Mouse (Mus musculus) embryonic facial prominence, embryonic 13.5 days (tissue): ENCODE data around the gene Dbr1. TPM values are rescaled to one million over a fixed set of nuclear protein-coding genes. Genes with fewer than 3 reads are reported as not detected.

Source experiments
- ATAC-seq: fragments of 200-750 bp; cut with Nextera tagmentation; 2 replicates; pipeline ENCODE4 v1.8.0; 2017; ENCODE audit warnings: low read depth; ENCODE audit not compliant: insufficient number of reproducible peaks, insufficient read depth, low FRiP score, low TSS enrichment
- H3K27ac ChIP-seq: fragments of 300-500 bp; sonication (generic); 2 replicates; pipeline ENCODE4 v1.5.1; 2015; ENCODE audit warnings: moderate library complexity, mild to moderate bottlenecking, inconsistent platforms
- H3K27me3 ChIP-seq: fragments of 300-500 bp; sonication (generic); 2 replicates; pipeline ENCODE4 v1.6.1; 2015; ENCODE audit warnings: mild to moderate bottlenecking, inconsistent platforms
- H3K36me3 ChIP-seq: fragments of 300-500 bp; sonication (generic); 2 replicates; pipeline ENCODE4 v1.6.1; 2015; ENCODE audit warnings: mild to moderate bottlenecking, inconsistent platforms
- H3K4me1 ChIP-seq: fragments of 300-500 bp; sonication (generic); 2 replicates; pipeline ENCODE4 v1.6.1; 2015; ENCODE audit warnings: inconsistent platforms
- H3K4me2 ChIP-seq: fragments of 300-500 bp; sonication (generic); 2 replicates; pipeline ENCODE4 v1.6.1; 2015; ENCODE audit warnings: moderate library complexity, mild to moderate bottlenecking, inconsistent platforms
- H3K4me3 ChIP-seq: fragments of 300-500 bp; sonication (generic); 2 replicates; pipeline ENCODE4 v1.5.1; 2015; ENCODE audit warnings: mild to moderate bottlenecking, inconsistent platforms
- H3K9ac ChIP-seq: fragments of 300-500 bp; sonication (generic); 2 replicates; pipeline ENCODE4 v1.6.1; 2015; ENCODE audit warnings: mild to moderate bottlenecking, inconsistent platforms
- H3K9me3 ChIP-seq: fragments of 300-500 bp; sonication (generic); 2 replicates; pipeline ENCODE4 v1.6.1; 2016; ENCODE audit warnings: inconsistent platforms
- WGBS: fragments of 180-500 bp; shearing (Covaris S2); methylation state at CpG from one replicate; pipeline ENCODE4 v1.1.7; 2015; ENCODE audit warnings: mixed read lengths; 5-methylcytosine and 5-hydroxymethylcytosine counted together
- polyA plus RNA-seq: library from polyadenylated mRNA; unstranded; fragments of >200 nt; fragmentation: Nextera tagmentation; extraction: Ambion mirVana; gene quantifications from 2 replicates; pipeline ENCODE4 v1.2.1, GENCODE M21; 2015

Gene Dbr1
- polyA plus RNA-seq = 31.6 and 31.7 TPM in 2 replicates

DNA sequence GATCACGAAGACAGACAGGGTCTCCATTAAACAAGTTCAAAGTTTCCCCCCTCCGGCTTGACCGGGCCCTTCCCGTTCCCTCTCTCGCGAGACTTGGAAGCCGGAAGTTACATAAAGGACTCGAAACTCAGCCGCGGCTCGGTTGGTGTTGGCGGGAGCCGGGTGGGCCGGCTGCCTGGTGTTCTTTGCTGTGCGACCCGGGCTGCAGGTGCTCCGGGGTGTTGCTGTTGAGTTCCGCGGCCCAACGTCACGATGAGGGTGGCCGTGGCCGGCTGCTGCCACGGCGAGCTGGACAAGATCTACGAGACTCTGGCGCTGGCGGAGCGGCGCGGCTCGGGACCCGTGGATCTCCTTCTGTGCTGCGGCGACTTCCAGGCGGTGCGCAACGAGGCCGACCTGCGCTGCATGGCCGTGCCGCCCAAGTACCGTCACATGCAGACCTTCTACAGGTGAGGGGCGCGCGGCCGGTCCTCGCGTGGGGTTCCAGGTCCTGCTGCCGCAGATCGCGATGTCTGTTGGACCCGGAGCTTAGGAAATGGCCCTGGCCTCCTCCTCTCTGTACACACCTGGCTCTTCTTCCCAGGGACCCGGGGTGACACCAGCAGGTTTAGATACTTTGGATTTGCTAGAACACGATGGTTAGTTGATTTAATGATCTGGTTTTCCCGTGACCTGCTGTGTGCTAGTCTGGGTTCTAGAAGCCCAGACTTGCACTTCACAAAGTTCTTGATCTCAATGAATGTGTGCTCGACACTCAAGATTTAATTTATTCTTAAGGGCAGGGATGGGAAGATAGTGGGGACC lies at the start of gene Dbr1:
Gene Dbr1, plus strand, starts transcription at position 123 of the 804 bp plus-strand sequence.
- H3K9ac ChIP-seq = peak within 1 kb of the TSS; percentile 96
- H3K9me3 ChIP-seq = no peaks in the 10 kb centered on the region
- H3K27me3 ChIP-seq = no peaks in the 10 kb centered on the region
- WGBS = under 1% methylated on average over 57 of the region's 57 CpGs
- peak within 1 kb of the TSS; percentile 86 for H3K4me3 ChIP-seq
- H3K4me1 ChIP-seq = peaks cover 11% of the 10 kb centered on the region
- peak within 1 kb of the TSS; percentile 62 for H3K4me2 ChIP-seq
- H3K27ac ChIP-seq = peak within 1 kb of the TSS; percentile 81
- peak; percentile 86 for ATAC-seq
- peaks cover 22% of the 10 kb centered on the region for H3K36me3 ChIP-seq

DNA sequence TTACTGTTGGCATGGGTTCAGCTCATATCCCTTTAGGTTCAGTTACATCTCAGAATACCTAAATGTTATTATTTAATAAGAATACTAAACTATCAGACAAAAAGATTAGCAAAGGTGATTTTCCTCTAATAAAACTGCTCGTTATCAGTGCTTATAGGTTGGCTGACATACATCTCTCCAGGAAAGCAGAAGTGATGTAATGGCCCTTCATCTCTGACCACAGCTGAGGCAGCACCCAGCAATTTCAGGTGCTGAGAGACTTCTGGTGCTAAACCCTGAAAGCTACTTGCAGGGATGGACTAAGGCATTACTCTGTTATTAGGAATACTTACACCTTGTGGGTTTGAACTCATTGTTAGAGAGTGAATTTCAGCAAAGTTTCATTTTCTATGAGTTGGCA lies 43.7 kb upstream of the Dbr1 start:
- Histone ChIP-seq H3K27ac (no peak overlapping the region), H3K27me3 (no peaks in the 10 kb centered on the region), H3K9me3 (no peaks in the 10 kb centered on the region), H3K36me3 (peaks cover 68% of the 10 kb centered on the region), H3K4me3 (no peak overlapping the region), H3K4me2 (no peak overlapping the region), H3K9ac (no peak overlapping the region), H3K4me1 (no peaks in the 10 kb centered on the region)
- no peak for ATAC-seq
- WGBS = 94% methylated on average over 1 of the region's 1 CpGs

DNA sequence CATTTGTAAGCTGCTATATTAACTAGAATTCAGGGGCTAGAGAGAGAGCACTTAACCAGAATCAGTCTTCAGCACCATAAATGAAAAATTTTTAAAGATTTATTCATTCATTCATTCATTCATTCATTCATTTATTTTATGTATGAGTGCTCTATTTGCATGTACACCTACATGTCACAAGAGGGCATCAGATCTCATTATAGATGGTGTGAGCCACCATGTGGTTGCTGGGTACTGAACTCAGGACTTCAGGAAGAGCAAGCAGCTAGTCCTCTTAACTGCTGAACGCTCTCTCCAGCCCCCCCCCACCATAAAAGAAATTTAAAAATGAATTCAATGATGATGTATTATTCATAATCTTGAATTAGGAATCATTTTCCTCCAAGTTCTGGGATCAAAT lies 29.3 kb upstream of the Dbr1 start:
- H3K4me2 ChIP-seq = no peak overlapping the region
- no peaks in the 10 kb centered on the region for H3K9me3 ChIP-seq
- no peaks in the 10 kb centered on the region for H3K36me3 ChIP-seq
- no peak overlapping the region for H3K9ac ChIP-seq
- H3K4me1 ChIP-seq = no peaks in the 10 kb centered on the region
- WGBS = 89% methylated on average over 1 of the region's 1 CpGs
- ATAC-seq = no peak
- H3K27me3 ChIP-seq = no peaks in the 10 kb centered on the region
- no peak overlapping the region for H3K4me3 ChIP-seq
- no peak overlapping the region for H3K27ac ChIP-seq

DNA sequence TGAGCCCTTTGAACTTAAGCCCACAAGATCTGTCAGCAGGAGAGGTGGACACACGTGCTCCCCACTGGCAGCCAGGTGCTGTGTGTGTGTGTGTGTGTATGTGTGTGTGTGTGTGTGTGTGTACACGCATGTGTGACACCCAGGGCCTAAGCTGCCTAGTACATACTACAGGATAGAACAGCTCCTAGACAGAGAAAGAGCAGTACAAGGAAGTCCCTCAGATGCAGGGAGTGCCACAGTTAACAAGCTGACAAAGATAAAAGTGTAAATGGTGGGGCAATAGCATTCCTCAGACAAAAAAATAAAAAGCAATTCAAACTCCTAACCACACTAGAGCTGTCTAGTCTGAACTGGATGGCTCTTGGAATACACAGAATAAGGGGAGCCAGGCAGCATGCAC lies 23.5 kb upstream of the Dbr1 start:
- WGBS = 76% methylated on average over 2 of the region's 2 CpGs
- ATAC-seq = no peak
- Histone ChIP-seq H3K4me1 (no peaks in the 10 kb centered on the region), H3K27ac (no peak overlapping the region), H3K9me3 (no peaks in the 10 kb centered on the region), H3K36me3 (no peaks in the 10 kb centered on the region), H3K4me3 (no peak overlapping the region), H3K9ac (no peak overlapping the region), H3K27me3 (no peaks in the 10 kb centered on the region), H3K4me2 (no peak overlapping the region)

DNA sequence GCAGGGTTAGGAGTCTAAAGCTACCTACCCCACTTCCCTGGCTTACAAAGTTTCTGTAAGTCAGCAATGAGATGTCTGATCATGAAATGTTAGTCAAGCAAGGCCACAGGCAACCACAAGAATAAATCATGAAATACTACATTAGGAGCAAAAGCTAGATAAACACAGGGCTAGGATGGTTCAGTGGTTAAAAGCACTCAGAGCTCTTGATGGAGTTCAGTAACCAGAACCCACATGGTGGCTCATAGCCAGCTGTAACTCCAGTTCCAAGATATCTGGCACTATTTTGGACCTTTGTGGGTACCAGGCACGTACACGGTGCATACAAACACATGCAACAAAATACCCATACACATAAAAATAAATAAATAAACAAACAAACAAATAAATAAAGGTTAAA lies 22.6 kb upstream of the Dbr1 start:
- WGBS = 81% methylated on average over 2 of the region's 2 CpGs
- no peak overlapping the region for H3K4me2 ChIP-seq
- H3K27ac ChIP-seq = no peak overlapping the region
- no peaks in the 10 kb centered on the region for H3K4me1 ChIP-seq
- H3K4me3 ChIP-seq = no peak overlapping the region
- no peak for ATAC-seq
- H3K9ac ChIP-seq = no peak overlapping the region
- H3K9me3 ChIP-seq = no peaks in the 10 kb centered on the region
- H3K27me3 ChIP-seq = no peaks in the 10 kb centered on the region
- no peaks in the 10 kb centered on the region for H3K36me3 ChIP-seq

DNA sequence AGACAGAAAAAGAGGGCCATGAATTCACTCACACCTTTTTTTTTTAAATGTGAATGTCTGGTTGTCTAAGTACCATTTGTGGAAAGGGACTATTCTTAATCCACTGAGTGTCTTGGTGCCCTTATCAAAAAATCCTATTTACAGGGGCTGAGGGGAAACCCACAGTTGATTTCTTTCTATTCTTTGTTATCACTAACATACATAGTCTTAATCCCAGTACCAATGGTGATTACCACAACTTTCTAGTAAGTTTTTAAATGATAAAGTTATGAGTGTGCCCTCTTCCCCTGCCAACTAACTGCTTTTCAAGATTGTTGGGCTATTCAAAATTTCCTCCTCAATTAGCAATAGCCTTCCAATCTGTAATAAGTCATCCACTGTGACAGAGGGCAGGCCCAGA lies 21.5 kb upstream of the Dbr1 start:
- ATAC-seq = no peak
- no peaks in the 10 kb centered on the region for H3K9me3 ChIP-seq

DNA sequence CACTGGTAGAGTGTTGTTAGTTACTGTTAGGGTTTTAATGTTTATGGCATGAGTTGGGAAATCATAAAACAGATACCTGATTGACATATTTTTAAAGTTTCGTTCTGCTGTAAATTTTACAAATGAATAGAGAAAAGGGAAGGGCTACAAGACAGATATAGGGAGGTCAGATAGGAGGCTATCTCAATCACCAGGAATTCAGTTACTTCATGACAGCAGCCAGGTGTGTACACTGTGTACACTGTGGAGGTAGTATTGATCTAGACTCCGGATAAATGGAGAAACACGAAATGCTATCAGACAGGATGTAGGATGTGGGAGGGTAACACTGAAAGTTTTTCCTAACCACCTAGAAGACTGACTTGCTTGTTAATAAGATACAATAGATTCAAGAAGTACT lies 20.3 kb upstream of the Dbr1 start:
- no peaks in the 10 kb centered on the region for H3K36me3 ChIP-seq
- no peak overlapping the region for H3K4me3 ChIP-seq
- no peaks in the 10 kb centered on the region for H3K27me3 ChIP-seq
- ATAC-seq = no peak
- H3K4me2 ChIP-seq = no peak overlapping the region
- H3K9me3 ChIP-seq = no peaks in the 10 kb centered on the region
- no peak overlapping the region for H3K9ac ChIP-seq
- WGBS = 92% methylated on average over 3 of the region's 3 CpGs
- no peaks in the 10 kb centered on the region for H3K4me1 ChIP-seq
- H3K27ac ChIP-seq = no peak overlapping the region

More for the DNA sequence above, 21.5 kb upstream of the Dbr1 start:
- no peak overlapping the region for H3K27ac ChIP-seq
- H3K27me3 ChIP-seq = no peaks in the 10 kb centered on the region
- H3K4me2 ChIP-seq = no peak overlapping the region
- H3K36me3 ChIP-seq = no peaks in the 10 kb centered on the region
- no peak overlapping the region for H3K9ac ChIP-seq
- H3K4me3 ChIP-seq = no peak overlapping the region
- H3K4me1 ChIP-seq = no peaks in the 10 kb centered on the region

DNA sequence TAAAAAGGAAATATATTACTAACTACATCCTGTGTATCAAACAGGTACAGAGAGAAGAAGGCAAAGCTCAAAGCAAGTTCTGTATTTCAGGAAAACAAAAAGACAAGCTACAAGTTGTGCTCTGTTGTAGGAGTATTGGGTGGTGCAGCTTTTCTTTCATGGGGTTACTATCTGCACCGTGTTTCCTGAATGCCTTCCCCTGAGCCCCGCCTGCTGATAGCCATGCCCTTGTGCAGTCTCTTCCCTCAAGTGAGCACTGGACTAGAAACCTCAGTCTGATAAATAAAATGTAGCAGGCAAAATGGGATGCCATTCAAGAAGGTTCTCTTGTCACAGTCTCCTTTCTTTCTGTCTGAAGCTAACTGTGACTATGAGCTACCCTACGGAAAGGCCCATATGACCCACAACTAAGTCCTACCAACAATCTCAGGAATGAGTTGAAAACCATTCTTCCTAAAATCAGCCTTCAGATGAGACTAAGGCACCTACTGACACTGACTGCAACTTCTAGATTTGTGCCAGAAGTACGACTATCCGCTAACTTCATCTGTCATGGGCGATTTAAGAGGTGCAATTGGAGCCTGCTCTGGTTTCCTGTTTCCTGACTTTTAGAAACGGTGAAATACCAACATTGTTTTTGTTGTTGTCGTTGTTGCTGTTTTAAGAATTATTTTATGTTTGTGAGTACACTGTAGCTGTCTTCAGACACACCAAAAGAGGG lies 17.9 kb upstream of the Dbr1 start:
- no peaks in the 10 kb centered on the region for H3K4me1 ChIP-seq
- no peaks in the 10 kb centered on the region for H3K36me3 ChIP-seq
- no peaks in the 10 kb centered on the region for H3K27me3 ChIP-seq
- no peaks in the 10 kb centered on the region for H3K9me3 ChIP-seq
- H3K9ac ChIP-seq = no peak overlapping the region
- no peak overlapping the region for H3K4me3 ChIP-seq
- no peak overlapping the region for H3K4me2 ChIP-seq
- 76% methylated on average over 8 of the region's 8 CpGs for WGBS
- ATAC-seq = no peak
- H3K27ac ChIP-seq = no peak overlapping the region

DNA sequence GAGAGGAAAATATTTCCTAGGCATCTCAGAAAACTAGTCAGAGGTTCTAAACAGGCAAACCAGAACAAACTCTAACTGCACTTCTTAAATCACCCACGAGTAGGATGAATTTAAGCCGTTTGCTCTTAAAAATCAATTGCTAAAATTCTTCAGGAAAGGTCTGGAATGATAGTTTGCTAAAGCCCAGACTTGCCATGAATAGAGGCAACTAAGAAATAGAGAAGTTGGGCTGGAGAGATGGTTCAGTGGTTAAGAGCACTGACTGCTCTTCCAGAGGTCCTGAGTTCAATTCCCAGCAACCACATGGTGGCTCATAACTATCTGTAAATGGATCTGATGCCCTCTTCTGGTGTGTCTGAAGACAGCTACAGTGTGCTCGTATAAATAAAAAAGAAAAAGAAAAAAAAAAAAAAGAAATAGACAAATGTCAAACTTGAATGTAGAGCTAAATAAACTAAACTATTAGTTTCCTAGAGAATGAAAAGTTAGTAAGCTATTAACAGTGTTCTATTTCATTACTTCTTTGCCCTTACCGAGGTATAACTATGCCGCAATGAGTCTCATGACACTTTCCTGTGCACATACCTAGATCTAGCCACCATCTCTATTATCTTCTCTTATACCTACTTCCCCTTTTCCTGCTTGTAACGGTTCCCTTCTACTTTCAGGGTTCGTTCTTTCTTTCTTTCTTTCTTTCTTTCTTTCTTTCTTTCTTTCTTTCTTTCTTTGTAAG lies 16.6 kb upstream of the Dbr1 start:
- no peak overlapping the region for H3K9ac ChIP-seq
- H3K36me3 ChIP-seq = no peaks in the 10 kb centered on the region
- ATAC-seq = no peak
- WGBS = 90% methylated on average over 7 of the region's 7 CpGs
- no peaks in the 10 kb centered on the region for H3K9me3 ChIP-seq
- no peak overlapping the region for H3K4me3 ChIP-seq
- H3K4me1 ChIP-seq = no peaks in the 10 kb centered on the region
- no peak overlapping the region for H3K4me2 ChIP-seq
- H3K27me3 ChIP-seq = no peaks in the 10 kb centered on the region
- no peak overlapping the region for H3K27ac ChIP-seq

DNA sequence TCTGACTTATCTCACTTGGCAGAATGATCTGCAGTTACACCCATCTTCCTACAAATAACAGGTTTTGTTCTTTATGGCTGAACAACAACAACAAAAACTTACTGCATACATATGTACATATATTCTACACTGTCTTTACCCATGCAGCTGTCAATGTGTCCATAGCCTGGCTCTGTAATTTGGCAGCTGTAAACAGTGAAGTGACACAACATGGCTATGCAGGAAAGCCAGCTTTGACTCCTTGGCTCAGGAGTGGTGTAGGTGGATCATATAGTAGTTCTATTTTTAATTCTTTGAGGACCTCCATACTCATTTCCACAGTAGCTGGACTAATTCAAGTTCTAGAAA lies 16.1 kb upstream of the Dbr1 start:
- Histone ChIP-seq H3K36me3 (no peaks in the 10 kb centered on the region), H3K9me3 (no peaks in the 10 kb centered on the region), H3K9ac (no peak overlapping the region), H3K4me2 (no peak overlapping the region), H3K4me3 (no peak overlapping the region), H3K27ac (no peak overlapping the region), H3K27me3 (no peaks in the 10 kb centered on the region), H3K4me1 (no peaks in the 10 kb centered on the region)
- ATAC-seq = no peak

DNA sequence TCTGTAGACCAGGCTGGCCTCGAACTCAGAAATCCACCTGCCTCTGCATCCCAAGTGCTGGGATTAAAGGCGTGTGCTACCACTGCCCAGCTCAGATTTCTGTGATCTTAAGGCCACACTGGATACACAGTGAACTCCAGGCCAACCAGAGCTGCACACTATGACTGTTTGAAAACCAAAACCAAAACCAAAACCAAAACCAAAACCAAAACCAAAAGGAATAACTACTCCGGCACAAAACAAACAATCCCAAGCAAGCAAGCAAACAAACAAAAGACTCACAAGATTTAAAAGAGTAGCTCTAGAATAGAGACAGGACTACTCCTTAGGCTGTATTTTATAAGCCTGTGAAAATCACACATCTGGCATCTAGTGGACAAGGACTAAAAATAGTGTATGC lies 15.2 kb upstream of the Dbr1 start:
- no peaks in the 10 kb centered on the region for H3K4me1 ChIP-seq
- no peaks in the 10 kb centered on the region for H3K9me3 ChIP-seq
- H3K36me3 ChIP-seq = no peaks in the 10 kb centered on the region
- no peaks in the 10 kb centered on the region for H3K27me3 ChIP-seq
- no peak for ATAC-seq
- no peak overlapping the region for H3K9ac ChIP-seq
- H3K27ac ChIP-seq = no peak overlapping the region
- H3K4me2 ChIP-seq = no peak overlapping the region
- 89% methylated on average over 3 of the region's 3 CpGs for WGBS
- no peak overlapping the region for H3K4me3 ChIP-seq

DNA sequence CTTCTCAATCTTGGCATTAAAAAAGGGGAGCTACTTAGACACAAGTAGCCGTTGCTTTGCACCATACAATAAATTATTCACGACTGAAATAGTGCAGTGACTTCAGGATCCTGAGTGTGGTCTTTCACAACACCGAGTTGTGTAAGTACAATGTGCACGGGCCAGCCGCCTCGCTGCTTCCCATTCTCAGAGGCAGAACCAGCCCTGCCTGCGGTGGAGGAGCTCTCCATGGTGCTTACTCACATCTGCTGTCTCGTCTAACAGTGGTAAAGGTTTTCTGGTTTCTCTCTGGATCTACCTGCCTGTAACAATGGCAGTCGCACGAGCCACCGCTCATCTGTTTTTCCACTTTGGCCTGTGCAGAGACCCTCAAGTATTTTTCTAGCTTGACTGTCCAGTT lies 11.9 kb upstream of the Dbr1 start:
- H3K27ac ChIP-seq = no peak overlapping the region
- H3K4me3 ChIP-seq = no peak overlapping the region
- peaks cover 12% of the 10 kb centered on the region for H3K4me1 ChIP-seq
- H3K4me2 ChIP-seq = no peak overlapping the region
- no peaks in the 10 kb centered on the region for H3K9me3 ChIP-seq
- H3K9ac ChIP-seq = no peak overlapping the region
- no peaks in the 10 kb centered on the region for H3K36me3 ChIP-seq
- H3K27me3 ChIP-seq = no peaks in the 10 kb centered on the region
- ATAC-seq = no peak
- WGBS = 21% methylated on average over 11 of the region's 11 CpGs
